Mouse (Mus musculus) gastrocnemius, postnatal 10 days (tissue): ENCODE data around the gene Myrip. TPM values are rescaled to one million over a fixed set of nuclear protein-coding genes. Genes with fewer than 3 reads are reported as not detected.

Source experiments
- DNase-seq: peaks from one replicate; pipeline ENCODE4 v3.0.0; 2021; ENCODE audit warnings: mixed read lengths
- total RNA-seq, 2 experiments: library from RNA; stranded (reverse); gene quantifications; 2 replicates each; pipeline ENCODE4 v1.2.3; 2021

The Myrip gene
- total RNA-seq, 2 experiments from 2014 or later: 0.54 to 1.5 TPM

DNA sequence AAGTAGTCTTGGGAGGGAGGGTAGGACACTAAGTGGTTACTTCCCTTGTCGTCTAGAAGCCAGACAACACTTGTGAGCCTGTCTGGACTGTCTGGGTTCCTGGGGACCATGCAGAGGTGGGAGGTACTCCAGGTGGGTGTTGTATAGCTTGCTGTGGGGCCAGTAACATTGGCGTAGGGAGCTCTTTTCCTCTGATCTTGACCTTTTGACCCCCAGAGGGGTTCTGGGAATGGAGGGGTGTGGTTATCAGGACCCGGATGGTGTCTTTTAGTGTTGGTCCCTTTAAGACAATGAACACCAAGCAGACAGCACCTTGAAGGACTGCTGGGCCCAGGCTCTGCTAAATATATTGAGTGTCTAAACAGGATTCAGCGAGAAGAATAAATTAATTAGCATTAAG lies 36.9 kb downstream of the Myrip start:
- DNase-seq: no peak

DNA sequence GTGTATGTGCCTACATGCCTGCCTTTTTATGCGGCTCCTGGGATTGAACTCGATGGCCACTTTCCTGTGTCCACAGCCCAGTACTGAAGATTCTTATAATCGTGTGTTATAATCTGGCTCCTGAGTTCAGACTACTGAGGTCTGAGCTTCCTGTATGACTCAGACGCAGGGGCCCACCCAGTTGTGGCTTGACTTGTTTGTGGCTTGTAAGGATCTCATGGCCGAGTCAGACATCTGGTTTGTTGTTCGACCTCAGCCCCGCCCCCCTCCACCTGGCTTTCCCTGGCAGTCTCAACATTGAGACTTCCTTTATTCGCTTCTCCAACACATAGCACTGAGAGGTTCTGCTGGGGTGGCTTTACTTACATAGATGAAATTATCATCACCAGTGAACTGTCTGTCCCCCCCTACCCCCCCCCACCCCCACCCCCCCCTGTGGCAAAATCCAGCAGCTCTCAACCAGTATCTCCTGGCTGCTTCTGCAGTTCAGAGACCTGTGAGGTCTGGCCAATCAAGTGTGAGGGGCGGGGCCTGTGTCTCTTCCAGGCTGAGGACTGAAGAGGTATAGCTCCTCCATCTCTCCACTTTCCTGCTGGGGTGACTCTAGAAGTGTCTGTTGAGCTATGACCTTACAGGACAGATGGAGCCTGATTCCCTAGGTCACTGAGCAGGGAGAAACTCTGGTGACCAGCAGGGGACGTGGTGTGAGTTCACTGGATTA lies 38.8 kb downstream of the Myrip start:
- DNase-seq: no peak

GRCm38 (mm10) chr9:120343123-120343790 lies 41.9 kb downstream of the Myrip start:
- DNase-seq: no peak

- no peak for DNase-seq
These were observed 44.4 kb downstream of the Myrip start for GRCm38 (mm10) chr9:120345651-120346151.

DNA sequence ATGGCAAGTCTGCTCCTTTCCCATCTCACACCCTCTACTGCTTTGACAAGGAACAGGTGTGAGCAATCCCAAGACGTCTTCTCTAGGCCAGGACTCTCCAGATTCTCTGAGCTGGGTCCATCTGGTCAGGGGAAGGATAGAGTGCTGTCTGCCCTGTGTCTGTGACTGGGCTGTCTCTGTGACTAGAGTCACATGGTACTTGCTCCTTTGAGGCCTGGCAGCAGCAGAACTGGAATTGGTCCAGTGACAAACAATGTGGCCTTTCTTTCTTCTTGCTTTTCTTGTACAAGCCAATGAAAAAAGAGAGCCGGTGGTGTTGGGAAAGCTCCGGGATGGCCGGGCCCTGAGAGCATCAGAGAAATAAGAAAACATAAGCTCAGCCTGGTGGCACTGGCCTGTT lies 47.8 kb downstream of the Myrip start:
- DNase-seq: no peak

- DNase-seq: no peak
These were observed 49.0 kb downstream of the Myrip start for GRCm38 (mm10) chr9:120350346-120350745.

DNA sequence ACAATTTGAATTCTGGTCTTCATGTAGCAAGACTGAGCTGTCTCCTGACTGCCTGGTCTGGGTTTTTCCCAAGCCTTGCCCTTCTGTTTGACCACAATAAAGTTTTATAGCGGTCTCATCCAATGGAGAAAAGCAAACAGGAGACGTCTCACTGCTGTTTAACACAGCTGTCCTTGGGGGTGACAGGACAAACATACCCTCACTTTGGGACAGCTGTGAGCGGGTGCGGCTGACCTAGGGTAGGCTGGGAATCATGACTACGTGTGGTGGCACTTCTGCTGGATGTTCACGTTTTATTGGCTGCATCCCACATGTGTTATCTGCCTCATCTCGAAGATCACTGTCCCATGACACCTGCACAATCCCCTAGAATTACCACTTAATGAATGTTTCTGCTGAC lies 49.7 kb downstream of the Myrip start:
- no peak for DNase-seq

DNA sequence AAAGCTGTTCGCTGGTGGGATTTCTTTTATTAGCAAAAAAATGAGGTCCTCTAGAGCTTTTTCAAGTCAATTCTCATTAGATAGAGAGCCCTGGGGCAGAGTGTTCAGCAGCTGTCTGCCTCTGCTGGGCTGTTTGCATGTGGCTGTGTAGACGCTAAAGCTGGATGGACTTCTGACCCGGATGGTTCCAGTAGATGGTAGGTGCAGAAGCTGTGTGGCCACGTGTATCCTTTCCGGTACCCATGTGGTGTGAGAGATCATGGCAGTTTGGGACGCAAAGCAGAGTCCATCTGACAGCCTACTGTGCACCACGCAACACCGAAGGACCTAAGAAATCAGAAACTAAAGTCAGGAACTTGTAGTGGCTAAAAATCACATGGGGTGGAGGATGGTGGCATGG lies 50.2 kb downstream of the Myrip start:
- DNase-seq: no peak

- no peak for DNase-seq
These were observed 51.7 kb downstream of the Myrip start for GRCm38 (mm10) chr9:120353036-120353435.

DNA sequence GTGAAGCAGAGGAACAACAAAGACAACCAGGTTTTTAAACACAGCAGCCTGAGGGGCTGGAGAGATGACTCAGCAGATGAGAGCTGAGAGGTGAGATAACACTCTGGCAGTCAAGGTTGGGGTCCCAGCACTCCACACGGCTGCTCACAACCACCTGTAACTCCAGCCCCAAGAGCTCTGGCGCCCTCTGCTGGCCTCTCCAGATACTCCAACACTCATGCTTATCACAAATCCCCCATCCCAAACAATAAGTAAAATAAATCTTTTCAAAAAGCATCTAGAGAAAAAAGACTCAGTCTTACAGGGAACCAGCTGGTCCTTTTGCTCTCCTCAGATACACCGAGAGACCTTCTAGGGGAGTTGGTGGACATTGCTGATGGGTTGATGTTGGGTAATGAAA lies 52.7 kb downstream of the Myrip start:
- DNase-seq: no peak

DNA sequence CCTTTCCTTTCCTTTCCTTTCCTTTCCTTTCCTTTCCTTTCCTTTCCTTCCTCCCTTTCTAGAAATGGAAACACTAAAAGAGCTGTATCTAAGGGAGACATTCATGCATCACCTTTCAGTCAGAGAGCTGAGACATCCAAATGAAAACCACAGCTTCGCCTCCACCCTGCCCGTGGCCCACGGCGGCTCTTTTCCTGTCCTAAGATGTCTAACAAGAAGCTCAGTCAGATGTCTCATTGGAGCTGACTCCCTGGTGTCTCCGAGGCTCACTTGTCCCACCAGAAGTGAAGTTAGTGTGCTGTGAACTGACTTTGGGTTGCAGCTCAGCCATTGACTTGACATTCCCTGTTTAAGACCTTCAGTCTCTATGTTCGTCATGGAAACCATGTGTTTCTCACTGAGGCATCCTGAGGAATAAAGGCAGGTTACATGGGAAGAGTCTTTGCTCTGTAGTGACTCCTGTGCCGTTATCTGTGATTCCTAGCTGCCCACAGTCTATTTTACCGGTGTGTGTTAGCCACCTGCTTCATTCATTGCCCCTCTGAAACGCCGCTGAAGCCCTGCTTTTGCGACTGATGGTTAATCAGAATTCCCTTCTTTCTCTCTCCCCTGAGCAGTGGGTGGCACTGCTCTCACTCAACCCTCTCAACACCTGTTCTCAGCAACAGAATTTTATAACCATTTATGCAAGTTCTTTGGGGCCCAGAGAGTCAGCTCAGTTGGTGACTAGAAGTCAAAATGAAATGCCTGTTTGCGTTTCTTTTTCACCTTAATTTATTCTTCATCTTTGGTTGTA lies 53.4 kb downstream of the Myrip start:
- no peak for DNase-seq

GRCm38 (mm10) chr9:120356490-120356889 lies 55.2 kb downstream of the Myrip start:
- no peak for DNase-seq

DNA sequence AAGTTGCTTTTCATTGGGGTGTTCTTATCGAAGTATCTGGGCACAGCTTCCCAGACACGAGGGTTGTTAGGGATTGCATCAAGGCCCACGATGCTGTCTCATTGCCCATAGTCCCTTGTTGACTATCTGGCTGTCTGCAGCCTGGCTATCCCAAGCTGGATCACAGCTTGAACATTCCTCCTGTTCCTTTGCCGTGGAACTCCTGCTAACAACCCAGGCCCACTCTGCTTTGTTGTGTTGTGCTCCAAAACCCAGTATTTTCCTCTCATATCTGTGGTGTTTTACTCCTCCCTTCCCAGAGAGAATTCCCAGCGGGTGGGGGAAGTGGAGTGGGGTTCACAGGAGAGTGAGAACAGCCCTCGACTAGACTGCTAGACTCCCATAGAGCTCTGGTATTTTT lies 56.7 kb downstream of the Myrip start:
- no peak for DNase-seq

DNA sequence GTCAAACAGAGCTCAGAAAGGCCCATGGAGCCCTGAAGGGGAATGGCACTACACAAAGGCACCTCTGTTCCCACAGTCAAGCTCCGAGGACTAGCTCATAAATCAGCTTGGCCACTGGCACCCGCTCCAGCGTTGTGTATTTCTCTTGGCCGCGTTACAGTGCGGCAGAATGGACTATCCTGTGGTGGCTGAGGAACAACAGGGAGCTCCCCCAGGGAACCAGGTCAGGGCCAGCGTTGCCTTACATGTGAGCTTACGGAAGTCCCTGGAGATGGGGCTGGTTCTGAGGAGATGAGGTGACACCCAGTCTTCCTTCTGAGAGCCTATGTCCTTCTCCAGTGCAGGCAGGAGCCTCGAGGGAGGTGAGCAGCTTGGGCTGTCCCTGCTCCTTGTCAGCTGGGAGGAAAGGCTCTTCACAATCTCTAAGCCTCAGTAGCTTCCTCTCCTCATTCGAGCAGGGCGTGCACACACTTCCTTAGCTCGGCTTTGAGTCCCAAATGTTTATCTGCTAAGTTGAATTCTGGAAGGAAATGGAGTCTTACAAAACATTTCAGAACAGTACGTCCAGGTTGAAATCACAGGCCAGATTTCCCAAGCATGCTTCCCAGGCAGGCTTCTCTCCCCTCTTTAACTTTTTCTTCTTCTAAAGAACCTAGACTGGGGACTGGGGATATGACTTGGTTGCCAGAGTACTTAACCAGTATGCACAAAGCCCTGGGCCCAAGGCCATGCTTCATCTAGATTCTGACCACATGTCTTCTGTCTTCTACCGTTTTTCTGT lies 59.3 kb downstream of the Myrip start:
- DNase-seq: peak; percentile 14

DNA sequence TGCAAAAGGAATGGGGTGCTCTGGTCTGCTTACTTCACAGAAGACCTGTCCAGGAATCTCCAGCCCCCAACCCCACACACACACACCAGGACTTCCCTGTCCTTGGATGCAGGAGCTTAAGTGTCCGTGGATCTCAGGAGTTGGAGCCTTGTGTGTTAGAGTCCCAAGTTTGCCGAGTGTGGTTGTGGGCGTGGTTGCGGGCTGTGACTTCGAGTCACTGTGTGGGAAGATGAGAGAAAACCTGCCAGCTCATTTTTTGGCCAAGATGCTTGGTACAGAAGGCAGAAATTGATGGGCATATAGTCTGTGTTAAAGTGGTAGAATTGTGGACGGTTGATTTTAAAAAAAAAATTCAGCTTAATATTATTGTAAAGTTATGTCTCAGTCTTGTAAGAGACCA lies 60.3 kb downstream of the Myrip start:
- no peak for DNase-seq

- DNase-seq: no peak
These were observed 61.4 kb downstream of the Myrip start for GRCm38 (mm10) chr9:120362684-120363083.

GRCm38 (mm10) chr9:120364653-120365283 lies 63.5 kb downstream of the Myrip start:
- no peak for DNase-seq

GRCm38 (mm10) chr9:120367526-120367925 lies 66.2 kb downstream of the Myrip start:
- DNase-seq: no peak

GRCm38 (mm10) chr9:120371633-120372032 lies 70.3 kb downstream of the Myrip start:
- DNase-seq: no peak

GRCm38 (mm10) chr9:120372347-120372746 lies 71.0 kb downstream of the Myrip start:
- DNase-seq: no peak

- DNase-seq: peak; percentile 48
These were observed 76.4 kb downstream of the Myrip start for GRCm38 (mm10) chr9:120377726-120378125.

GRCm38 (mm10) chr9:120395188-120395587 lies 93.9 kb downstream of the Myrip start:
- DNase-seq: no peak
